Comparison of ENCODE assay signal across 28 mouse cellular contexts in genomic region chr9:23206181-23206580, GRCm38 (mm10). TPM values are rescaled to one million over a fixed set of nuclear protein-coding genes. Genes with fewer than 3 reads are reported as not detected.
DNase-seq lines count a peak whose midpoint lies in the region; ATAC-seq and TF ChIP-seq lines count a peak whose summit lies in the region.
"Had no signal": no experiment of that assay in that cellular context is flagged by ENCODE, and none has a peak within 500 bp of the region (broad histone marks: within the 10 kb centered on the region; RNA-seq: fewer than 3 reads in every experiment).

No protein-coding gene starts in this region.

- peaks cover 11% of the 10 kb centered on the region for H3K4me1 ChIP-seq in kidney, embryonic 15.5 days
- H3K4me1 ChIP-seq in hindbrain, postnatal 0 days (ENCODE audit: insufficient read depth, low read length) = peaks cover 16% of the 10 kb centered on the region
- H3K4me1 ChIP-seq in midbrain, embryonic 14.5 days (ENCODE audit: control insufficient read depth, insufficient read depth, low read length) = peaks cover 24% of the 10 kb centered on the region
- H3K4me1 ChIP-seq: liver, embryonic 12.5 days; stomach, embryonic 15.5 days had no signal

- no peaks in the 10 kb centered on the region for H3K9me3 ChIP-seq in kidney, embryonic 15.5 days (replicated peaks)
- no peaks in the 10 kb centered on the region for H3K9me3 ChIP-seq in hindbrain, postnatal 0 days (ENCODE audit: low read length)
- no peaks in the 10 kb centered on the region for H3K9me3 ChIP-seq in midbrain, embryonic 14.5 days (ENCODE audit: control insufficient read depth, low read length)
- H3K9me3 ChIP-seq: embryonic facial prominence, embryonic 12.5 days; hindbrain, embryonic 12.5 days; limb, embryonic 12.5 days; liver, embryonic 12.5 days; megakaryocyte, embryonic 14.5 days; midbrain, embryonic 13.5 days; stomach, embryonic 15.5 days had no signal

- peaks cover 12% of the 10 kb centered on the region; the same call in 1 of the 2 replicates for H3K27me3 ChIP-seq in kidney, embryonic 15.5 days
- no peaks in the 10 kb centered on the region for H3K27me3 ChIP-seq in hindbrain, postnatal 0 days (ENCODE audit: insufficient read depth, low read length)
- H3K27me3 ChIP-seq in midbrain, embryonic 14.5 days (ENCODE audit: control insufficient read depth, insufficient read depth, low read length) = peaks cover 4% of the 10 kb centered on the region; the same call in 1 of the 2 replicates

- H3K36me3 ChIP-seq in kidney, embryonic 15.5 days = no peaks in the 10 kb centered on the region
- H3K36me3 ChIP-seq in hindbrain, postnatal 0 days (ENCODE audit: insufficient read depth, low read length) = no peaks in the 10 kb centered on the region
- H3K36me3 ChIP-seq in midbrain, embryonic 14.5 days (ENCODE audit: control insufficient read depth, insufficient read depth, low read length) = no peaks in the 10 kb centered on the region
- H3K36me3 ChIP-seq: embryonic facial prominence, embryonic 12.5 days; hindbrain, embryonic 12.5 days; limb, embryonic 12.5 days; liver, embryonic 12.5 days; midbrain, embryonic 13.5 days; stomach, embryonic 15.5 days had no signal

- no peak for TF ChIP-seq CTCF in hindbrain, postnatal 0 days (IDR thresholded peaks at IDR 0.05; ENCODE audit: low read depth)

- H3K9ac ChIP-seq in kidney, embryonic 15.5 days = no peak overlapping the region
- no peak overlapping the region for H3K9ac ChIP-seq in hindbrain, postnatal 0 days (replicated peaks; ENCODE audit: low read length)
- H3K9ac ChIP-seq in midbrain, embryonic 14.5 days (replicated peaks; ENCODE audit: low read length) = no peak overlapping the region
- H3K9ac ChIP-seq: embryonic facial prominence, embryonic 12.5 days; hindbrain, embryonic 12.5 days; limb, embryonic 12.5 days; liver, embryonic 12.5 days; liver, postnatal 0 days; midbrain, embryonic 13.5 days; stomach, embryonic 15.5 days had no signal

- H3K27ac ChIP-seq in kidney, embryonic 15.5 days = no peak overlapping the region
- H3K27ac ChIP-seq in hindbrain, postnatal 0 days = no peak overlapping the region
- H3K27ac ChIP-seq in midbrain, embryonic 14.5 days (replicated peaks; ENCODE audit: low read depth, low read length) = no peak overlapping the region
- H3K27ac ChIP-seq: embryonic facial prominence, embryonic 12.5 days; gastrocnemius, adult 2 months; hindbrain, embryonic 12.5 days; limb, embryonic 12.5 days; liver, embryonic 12.5 days; midbrain, embryonic 13.5 days; stomach, embryonic 15.5 days had no signal

- 89% methylated on average over 5 of the region's 5 CpGs for WGBS in kidney, embryonic 15.5 days
- 80% methylated on average over 5 of the region's 5 CpGs for WGBS in hindbrain, postnatal 0 days
- 85% methylated on average over 5 of the region's 5 CpGs for WGBS in midbrain, embryonic 14.5 days

- ATAC-seq in kidney, embryonic 15.5 days (replicated peaks; ENCODE audit: low FRiP score) = no peak
- no peak for ATAC-seq in hindbrain, postnatal 0 days
- no peak for ATAC-seq in midbrain, embryonic 14.5 days (ENCODE audit: low FRiP score, low TSS enrichment)
- ATAC-seq: activated CD4-positive, CD25-positive, alpha-beta regulatory T cell, adult 4 months; CD4-positive, CD25-positive, alpha-beta regulatory T cell, adult 4 months; forebrain, embryonic 14.5 days; intestine, embryonic 16.5 days; liver, embryonic 12.5 days; liver, postnatal 0 days; midbrain, embryonic 13.5 days had no signal

- no peak overlapping the region for H3K4me3 ChIP-seq in kidney, embryonic 15.5 days (replicated peaks)
- H3K4me3 ChIP-seq in hindbrain, postnatal 0 days (ENCODE audit: low read length) = no peak overlapping the region
- no peak overlapping the region for H3K4me3 ChIP-seq in midbrain, embryonic 14.5 days (replicated peaks; ENCODE audit: low read depth, low read length)
- H3K4me3 ChIP-seq: embryonic facial prominence, embryonic 12.5 days; gastrocnemius, adult 2 months; hindbrain, embryonic 12.5 days; limb, embryonic 12.5 days; liver, embryonic 12.5 days; megakaryocyte, embryonic 14.5 days; midbrain, embryonic 13.5 days; stomach, embryonic 15.5 days had no signal

- no peak overlapping the region for H3K4me2 ChIP-seq in kidney, embryonic 15.5 days
- no peak overlapping the region for H3K4me2 ChIP-seq in hindbrain, postnatal 0 days (ENCODE audit: low read depth, low read length)
- no peak overlapping the region for H3K4me2 ChIP-seq in midbrain, embryonic 14.5 days (ENCODE audit: low read length)
- H3K4me2 ChIP-seq: embryonic facial prominence, embryonic 12.5 days; hindbrain, embryonic 12.5 days; limb, embryonic 12.5 days; liver, embryonic 12.5 days; midbrain, embryonic 13.5 days; stomach, embryonic 15.5 days had no signal

- peak; percentile 68 for DNase-seq in kidney, adult 11 months
- peak; percentile 55 for DNase-seq in Muller cell, postnatal 12 days (ENCODE audit: inconsistent ontology term)
- DNase-seq in adipocyte (ENCODE audit: low spot score) = peak; percentile 84
- peak; percentile 14 for DNase-seq in kidney, postnatal 10 days
- DNase-seq in hindbrain, postnatal 0 days (ENCODE audit: low spot score) = no peak
- no peak for DNase-seq in midbrain, embryonic 14.5 days
- DNase-seq: adrenal gland, adult 8-10 months; cerebellum, adult 11-12 months; cerebellum, adult 9-11 months; embryo, embryonic 11 days; gastrocnemius, adult 2 months; heart, postnatal 14 days; liver, postnatal 0 days; lung, postnatal 4 days; right cerebral cortex, postnatal 25 days had no signal

RNA-seq across cellular contexts. Expression of gene Bmper, which starts 16.7 kb away (rescaled TPM):
- 21.6 and 23.5 TPM in 2 replicates for polyA plus RNA-seq in kidney, embryonic 15.5 days (2015; fragmentation: Nextera tagmentation; extraction: Ambion mirVana)
- 9.9 and 10.2 TPM in 2 replicates for total RNA-seq in hindbrain, postnatal 0 days (2014; rRNA removed)
- 6.7 and 8.1 TPM in 2 replicates for polyA plus RNA-seq in hindbrain, postnatal 0 days (2015; fragmentation: Nextera tagmentation; extraction: Ambion mirVana)
- 4.9 and 5.3 TPM in 2 replicates for polyA plus RNA-seq in midbrain, embryonic 14.5 days (2014; fragmentation: Nextera tagmentation; extraction: Ambion mirVana)
- total RNA-seq: neutrophil, adult 5-6 weeks had no signal
- polyA plus RNA-seq: activated CD4-positive, CD25-positive, alpha-beta regulatory T cell, adult 4 months; CD4-positive, CD25-positive, alpha-beta regulatory T cell, adult 4 months had no signal

Comparison
In these comparisons a context has a peak if more than half of its experiments do, and no peak if none do; other contexts are left out.
1. DNase-seq: peak in kidney, adult 11 months (single experiment), Muller cell, postnatal 12 days (single experiment), adipocyte (single experiment) and kidney, postnatal 10 days (single experiment); none in hindbrain, postnatal 0 days (single experiment) and midbrain, embryonic 14.5 days (single experiment).